Mouse (Mus musculus) hindbrain, embryonic 12.5 days (tissue): Measurements from ENCODE around the gene Arfgef2. TPM values are rescaled to one million over a fixed set of nuclear protein-coding genes. Genes with fewer than 3 reads are reported as not detected.
"Not testable (repeated sequence)": the region's sequence is repeated elsewhere in the genome, so short reads cannot be mapped to it uniquely, and the experiment has no call there.

Experiments
- ATAC-seq: fragments of 200-750 bp; cut with Nextera tagmentation; 2 replicates; pipeline ENCODE4 v1.8.0; 2017; ENCODE audit warnings: moderate TSS enrichment; ENCODE audit not compliant: low FRiP score
- H3K27ac ChIP-seq: fragments of 300-500 bp; sonication (generic); 2 replicates; pipeline ENCODE4 v1.5.1; 2016; ENCODE audit warnings: mild to moderate bottlenecking
- H3K27me3 ChIP-seq: fragments of 300-500 bp; sonication (generic); 2 replicates; pipeline ENCODE4 v1.6.1; 2016; ENCODE audit warnings: mild to moderate bottlenecking
- H3K36me3 ChIP-seq: fragments of 300-500 bp; sonication (generic); 2 replicates; pipeline ENCODE4 v1.6.1; 2016; ENCODE audit warnings: mild to moderate bottlenecking
- H3K4me1 ChIP-seq: fragments of 300-500 bp; sonication (generic); 2 replicates; pipeline ENCODE4 v1.6.1; 2016
- H3K4me2 ChIP-seq: fragments of 300-500 bp; sonication (generic); replicated peaks from 2 replicates; pipeline ENCODE4 v1.6.1; 2016; ENCODE audit warnings: mild to moderate bottlenecking
- H3K4me3 ChIP-seq: fragments of 300-500 bp; sonication (generic); 2 replicates; pipeline ENCODE4 v1.5.1; 2016; ENCODE audit warnings: mild to moderate bottlenecking
- H3K9ac ChIP-seq: fragments of 300-500 bp; sonication (generic); 2 replicates; pipeline ENCODE4 v1.6.1; 2016; ENCODE audit warnings: mild to moderate bottlenecking, moderate library complexity
- H3K9me3 ChIP-seq: fragments of 300-500 bp; sonication (generic); replicated peaks from 2 replicates; pipeline ENCODE4 v1.6.1; 2016; ENCODE audit warnings: mild to moderate bottlenecking
- WGBS: fragments of 180-500 bp; shearing (Covaris S2); methylation state at CpG from one replicate; pipeline ENCODE4 v1.1.7; 2016; 5-methylcytosine and 5-hydroxymethylcytosine counted together
- polyA plus RNA-seq: library from polyadenylated mRNA; unstranded; fragments of >200 nt; fragmentation: Nextera tagmentation; extraction: Ambion mirVana; gene quantifications from 2 replicates; pipeline ENCODE4 v1.2.1, GENCODE M21; 2016

Gene Arfgef2
- polyA plus RNA-seq, 1 experiment from 2014 or later: 6.4 TPM

DNA sequence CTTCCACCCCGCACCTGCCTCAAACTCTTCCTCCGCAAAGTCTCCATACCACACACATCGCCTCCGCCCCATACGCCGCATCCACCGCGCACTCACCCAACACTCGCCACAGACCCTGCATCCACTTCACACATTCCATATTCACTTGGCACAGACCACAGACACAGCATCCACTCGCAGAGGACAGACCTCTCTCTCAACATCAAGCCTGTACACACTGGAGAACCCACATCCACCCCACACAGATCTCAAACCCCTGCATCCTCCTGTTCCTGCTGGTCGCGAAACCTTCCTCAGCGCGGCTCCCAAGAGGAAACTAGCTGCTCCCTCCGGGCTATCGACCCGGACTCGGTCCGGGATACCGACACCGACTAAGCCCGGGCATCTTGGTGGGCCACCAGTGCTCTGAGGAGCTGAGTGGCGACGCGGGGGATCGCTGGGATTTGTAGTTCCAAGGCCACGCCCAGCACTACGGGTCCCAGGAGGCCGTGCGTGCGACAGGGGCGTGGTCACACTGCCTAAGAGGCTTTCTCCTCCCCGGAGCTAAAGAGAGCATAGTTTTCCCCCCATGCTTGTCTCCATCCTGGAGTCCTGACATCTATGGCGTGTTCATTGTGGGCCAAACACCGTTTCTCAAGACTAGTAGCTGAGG is 18.9 kb upstream of the Arfgef2 start:
- H3K4me1 ChIP-seq: peaks cover 16% of the 10 kb centered on the region
- no peaks in the 10 kb centered on the region for H3K36me3 ChIP-seq
- H3K9me3 ChIP-seq: no peaks in the 10 kb centered on the region
- no peak overlapping the region for H3K27ac ChIP-seq
- peak overlapping the region; percentile 61 for H3K4me3 ChIP-seq
- under 1% methylated on average over 35 of the region's 35 CpGs for WGBS
- H3K9ac ChIP-seq: peak overlapping the region; percentile 67
- ATAC-seq: peak; percentile 96
- no peaks in the 10 kb centered on the region for H3K27me3 ChIP-seq
- peak overlapping the region; percentile 62 for H3K4me2 ChIP-seq

DNA sequence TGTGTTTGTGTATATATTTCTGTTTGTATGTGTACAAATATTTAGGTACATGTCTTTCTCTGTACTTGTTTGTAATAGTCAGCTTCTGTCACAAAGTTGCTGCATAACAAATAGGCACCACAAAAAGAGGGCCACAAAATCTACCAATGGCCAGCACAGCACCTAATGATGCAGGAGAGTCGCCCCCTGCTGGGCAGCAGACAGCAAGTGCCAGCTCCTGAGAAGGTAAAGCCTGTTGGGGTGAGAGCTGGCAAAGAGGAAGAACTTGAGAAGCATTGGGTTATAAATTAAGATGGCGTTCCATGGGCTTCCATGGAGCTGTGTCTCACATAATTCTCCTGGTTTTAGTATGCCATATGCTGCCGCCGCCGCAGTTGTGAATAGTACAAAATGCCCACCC is 13.7 kb upstream of the Arfgef2 start:
- H3K27ac ChIP-seq: peak overlapping the region; percentile 76; the same call in 1 of the 2 replicates
- H3K4me1 ChIP-seq: peaks cover 23% of the 10 kb centered on the region
- H3K4me3 ChIP-seq: no peak overlapping the region
- no peaks in the 10 kb centered on the region for H3K9me3 ChIP-seq
- peaks cover 8% of the 10 kb centered on the region for H3K36me3 ChIP-seq
- H3K4me2 ChIP-seq: no peak overlapping the region
- H3K27me3 ChIP-seq: no peaks in the 10 kb centered on the region
- no peak for ATAC-seq
- WGBS: 69% methylated on average over 5 of the region's 5 CpGs
- H3K9ac ChIP-seq: no peak overlapping the region

DNA sequence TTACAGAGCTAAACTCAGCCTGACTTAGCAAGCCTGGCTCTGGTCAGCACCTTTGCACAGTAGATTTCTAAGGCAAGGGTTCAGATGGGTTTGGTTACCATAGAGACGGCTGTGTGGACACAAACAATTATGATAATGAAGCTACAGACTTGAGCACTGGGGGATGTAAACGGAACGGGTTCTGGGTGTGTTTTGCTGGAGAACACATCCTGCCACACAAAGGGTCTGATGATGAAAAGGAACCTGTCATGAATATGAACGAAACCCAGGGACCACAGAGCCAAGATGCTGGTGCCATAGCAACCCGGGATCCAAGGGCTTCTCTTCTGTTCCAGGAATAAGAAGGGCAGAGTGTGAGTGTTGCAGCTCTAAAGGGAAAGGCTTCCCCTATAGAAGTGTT is 13.0 kb upstream of the Arfgef2 start, which contains the start of gene Trp53rkb:
Trp53rkb (plus strand) TSS at position 177 of the 400 bp plus-strand sequence.
- H3K4me3 ChIP-seq: peak within 1 kb of the TSS; percentile 81
- peaks cover 15% of the 10 kb centered on the region for H3K36me3 ChIP-seq
- peaks cover 20% of the 10 kb centered on the region for H3K4me1 ChIP-seq
- peak; percentile 77 for ATAC-seq
- peak within 1 kb of the TSS; percentile 86 for H3K9ac ChIP-seq
- peak within 1 kb of the TSS; percentile 76 for H3K27ac ChIP-seq
- WGBS: 20% methylated on average over 5 of the region's 5 CpGs
- no peaks in the 10 kb centered on the region for H3K9me3 ChIP-seq
- peak within 1 kb of the TSS; percentile 68 for H3K4me2 ChIP-seq
- H3K27me3 ChIP-seq: no peaks in the 10 kb centered on the region

DNA sequence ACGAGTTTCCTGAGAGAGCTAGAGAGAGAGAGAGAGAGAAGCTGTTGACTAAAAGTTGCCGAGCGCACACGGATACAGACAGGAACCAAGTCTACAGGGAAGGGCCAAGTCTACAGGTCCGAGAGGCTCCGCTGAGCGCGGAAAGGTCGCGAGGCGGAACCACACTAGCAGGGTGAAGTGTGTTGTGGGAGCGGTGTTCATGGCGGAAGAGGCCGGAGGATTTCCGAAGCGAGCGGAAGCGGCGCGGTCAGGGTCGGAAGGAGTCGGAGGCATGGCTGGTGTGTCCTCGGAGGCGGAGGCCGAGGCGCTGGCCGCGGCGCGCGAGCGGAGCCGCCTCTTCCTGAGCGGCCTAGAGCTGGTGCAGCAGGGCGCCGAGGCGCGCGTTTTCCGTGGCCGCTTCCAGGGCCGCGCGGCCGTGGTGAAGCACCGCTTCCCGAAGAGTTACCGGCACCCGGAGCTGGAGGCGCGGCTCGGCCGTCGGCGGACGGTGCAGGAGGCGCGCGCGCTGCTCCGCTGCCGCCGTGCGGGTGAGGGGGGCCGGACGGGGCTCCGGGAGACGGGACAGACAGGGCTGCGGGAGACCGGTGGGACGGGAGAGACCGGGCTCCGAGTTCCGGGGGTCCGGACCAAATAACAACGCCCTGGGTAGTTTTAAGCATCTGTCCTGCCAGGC is 11.7 kb upstream of the Arfgef2 start:
- peak; percentile 72 for ATAC-seq
- H3K4me1 ChIP-seq: peaks cover 20% of the 10 kb centered on the region
- WGBS: under 1% methylated on average over 75 of the region's 76 CpGs
- peak overlapping the region; percentile 86 for H3K9ac ChIP-seq
- H3K9me3 ChIP-seq, H3K27me3 ChIP-seq: not testable (repeated sequence)
- peak overlapping the region; percentile 76 for H3K27ac ChIP-seq
- H3K4me2 ChIP-seq: peak overlapping the region; percentile 68
- H3K4me3 ChIP-seq: peak overlapping the region; percentile 81
- peaks cover 26% of the 10 kb centered on the region for H3K36me3 ChIP-seq

DNA sequence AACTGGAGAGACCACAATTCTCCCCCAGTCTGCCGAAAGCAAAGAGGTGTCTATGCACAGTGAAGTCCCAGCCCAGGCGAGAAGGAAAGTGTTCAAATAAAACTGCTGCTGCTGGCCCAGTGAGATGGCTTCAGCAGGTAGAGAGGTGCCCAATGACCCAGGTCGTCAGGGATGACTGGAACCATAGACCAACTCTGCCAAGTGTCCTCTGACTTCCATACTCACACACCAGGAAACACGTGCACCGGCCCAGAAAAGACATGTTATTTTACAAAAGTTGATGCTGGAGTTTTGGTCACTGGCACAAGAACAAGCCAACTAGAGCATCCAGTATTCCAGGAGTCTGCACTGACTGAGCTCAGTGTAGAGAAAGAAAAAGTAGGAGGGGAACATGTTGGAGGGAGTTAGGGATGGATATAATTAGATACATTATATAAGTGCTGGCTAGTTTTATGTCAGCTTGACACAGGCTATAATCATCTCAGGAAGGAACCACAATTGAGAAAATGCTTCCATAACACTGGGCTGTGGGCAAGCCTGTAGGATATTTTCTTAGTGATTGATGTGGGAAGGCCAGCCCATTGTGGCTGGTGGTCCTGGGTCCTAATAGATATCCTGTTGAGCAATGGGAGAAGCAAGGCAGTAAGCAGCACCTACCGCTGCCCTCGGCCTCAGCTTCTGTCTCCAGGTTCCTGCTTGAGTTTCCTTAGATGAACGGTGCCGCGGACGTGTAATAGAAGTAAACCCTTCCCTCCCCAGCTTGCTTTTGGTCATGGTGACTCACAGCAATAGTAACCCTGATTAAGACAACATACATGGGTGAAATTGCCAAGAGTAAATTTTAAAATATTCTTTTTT is 5.5 kb upstream of the Arfgef2 start:
- Histone ChIP-seq H3K9ac (no peak overlapping the region), H3K27me3 (no peaks in the 10 kb centered on the region), H3K4me1 (no peaks in the 10 kb centered on the region; the same call in 1 of the 2 replicates), H3K36me3 (peaks cover 26% of the 10 kb centered on the region), H3K27ac (no peak overlapping the region), H3K4me2 (no peak overlapping the region), H3K4me3 (no peak overlapping the region), H3K9me3 (no peaks in the 10 kb centered on the region)
- no peak for ATAC-seq
- WGBS: 83% methylated on average over 11 of the region's 11 CpGs

DNA sequence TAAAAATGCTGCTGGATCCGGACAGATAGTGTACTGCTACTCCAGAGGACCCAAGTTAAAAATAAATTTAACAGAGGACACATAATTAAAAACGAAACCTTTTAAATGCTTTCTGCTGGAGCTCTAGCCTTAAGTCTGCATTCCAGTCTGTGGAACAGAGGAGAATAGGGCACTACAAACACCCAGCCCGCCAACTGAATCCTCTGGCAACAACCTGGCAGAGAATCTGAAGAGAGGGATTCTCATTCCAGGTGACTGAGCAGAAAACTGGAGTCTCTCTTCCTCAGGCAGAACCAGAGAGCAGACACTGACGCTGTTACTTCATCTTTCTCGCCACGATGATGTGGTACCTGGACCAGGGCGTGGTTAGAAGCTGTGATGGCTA is 4.9 kb upstream of the Arfgef2 start:
- no peaks in the 10 kb centered on the region for H3K9me3 ChIP-seq
- no peak overlapping the region for H3K4me2 ChIP-seq
- H3K4me1 ChIP-seq: no peaks in the 10 kb centered on the region
- H3K27me3 ChIP-seq: no peaks in the 10 kb centered on the region
- no peak overlapping the region for H3K9ac ChIP-seq
- 90% methylated on average over 7 of the region's 7 CpGs for WGBS
- no peak for ATAC-seq
- H3K27ac ChIP-seq: no peak overlapping the region
- H3K4me3 ChIP-seq: no peak overlapping the region
- H3K36me3 ChIP-seq: peaks cover 26% of the 10 kb centered on the region

DNA sequence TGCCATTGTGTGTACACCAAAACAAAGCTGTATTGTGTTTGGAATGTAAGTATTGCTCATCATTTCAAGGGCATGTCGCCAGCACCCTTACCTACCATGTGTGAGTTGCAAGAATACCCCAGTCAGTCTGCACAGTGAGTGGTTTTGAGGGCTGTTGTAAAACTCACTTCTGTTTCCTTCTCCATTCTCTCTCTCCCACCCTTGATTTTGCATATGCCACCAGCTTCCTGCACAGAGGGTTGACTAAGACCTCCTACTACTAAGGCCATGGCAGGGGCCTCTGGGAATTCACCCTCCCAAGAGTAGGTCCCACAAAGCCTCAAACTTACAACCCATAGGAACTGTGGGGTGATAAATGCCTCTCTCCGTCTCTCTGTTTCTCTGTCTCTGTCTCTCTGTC is 4.0 kb upstream of the Arfgef2 start:
- H3K4me1 ChIP-seq: peaks cover 8% of the 10 kb centered on the region
- peaks cover 19% of the 10 kb centered on the region for H3K36me3 ChIP-seq
- H3K27ac ChIP-seq: no peak overlapping the region
- no peak overlapping the region for H3K4me3 ChIP-seq
- ATAC-seq: no peak
- H3K9ac ChIP-seq: no peak overlapping the region
- no peaks in the 10 kb centered on the region for H3K9me3 ChIP-seq
- no peaks in the 10 kb centered on the region for H3K27me3 ChIP-seq
- WGBS: 76% methylated on average over 2 of the region's 2 CpGs
- no peak overlapping the region for H3K4me2 ChIP-seq

DNA sequence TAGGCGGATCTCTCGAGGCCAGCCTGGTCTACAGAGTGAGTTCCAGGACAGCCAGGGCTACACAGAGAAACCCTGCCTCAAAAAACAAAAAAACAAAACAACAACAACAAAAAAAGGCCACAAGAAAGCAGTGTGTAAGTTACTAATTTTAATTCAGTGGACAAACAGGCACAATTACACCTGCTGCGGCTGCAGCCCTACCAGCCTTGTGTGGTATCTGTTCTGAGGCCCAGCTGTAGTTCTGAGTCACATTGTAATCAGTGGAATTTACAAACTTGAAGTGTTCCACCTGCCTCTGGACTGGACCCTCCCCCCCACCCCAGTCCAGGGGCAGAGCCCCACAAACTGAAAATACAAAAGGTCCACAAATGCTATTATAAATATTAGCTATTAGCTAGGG is 2.1 kb upstream of the Arfgef2 start:
- ATAC-seq: no peak
- no peaks in the 10 kb centered on the region for H3K27me3 ChIP-seq
- WGBS: 88% methylated on average over 3 of the region's 3 CpGs
- H3K36me3 ChIP-seq: peaks cover 3% of the 10 kb centered on the region
- H3K27ac ChIP-seq: no peak overlapping the region
- no peaks in the 10 kb centered on the region for H3K9me3 ChIP-seq
- H3K4me1 ChIP-seq: peaks cover 13% of the 10 kb centered on the region
- H3K4me3 ChIP-seq: no peak overlapping the region
- H3K9ac ChIP-seq: no peak overlapping the region
- no peak overlapping the region for H3K4me2 ChIP-seq

DNA sequence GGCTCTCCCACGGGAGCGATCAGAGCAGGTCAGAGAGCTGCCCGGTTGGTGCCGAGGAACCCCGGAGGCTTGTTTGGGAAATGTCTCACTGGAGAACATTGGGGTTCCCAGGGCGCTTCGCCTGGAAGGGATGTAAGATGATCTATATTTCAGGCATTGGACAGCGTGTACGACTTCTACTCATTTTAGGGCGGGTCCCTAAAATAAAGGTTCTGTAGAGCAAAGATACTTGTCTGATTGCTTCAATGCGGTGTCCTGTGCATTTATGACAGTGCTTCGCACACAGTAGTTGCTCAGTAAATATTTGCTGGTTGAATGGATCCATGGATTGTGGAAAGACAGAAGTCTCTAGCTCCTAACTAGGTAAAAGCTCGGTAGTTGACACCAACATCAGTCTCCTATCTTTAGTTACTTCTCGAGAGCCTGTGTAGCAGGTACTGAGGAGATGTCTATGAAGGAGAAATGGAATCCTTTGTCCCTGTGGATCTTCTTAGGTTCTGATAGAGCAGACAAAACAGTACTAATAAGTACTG is 851 bp downstream of the Arfgef2 start:
- no peak for ATAC-seq
- H3K27ac ChIP-seq: 0 out of 2 replicates have a peak overlapping the region, but pooled peaks have one; percentile 41
- WGBS: 25% methylated on average over 14 of the region's 14 CpGs

DNA sequence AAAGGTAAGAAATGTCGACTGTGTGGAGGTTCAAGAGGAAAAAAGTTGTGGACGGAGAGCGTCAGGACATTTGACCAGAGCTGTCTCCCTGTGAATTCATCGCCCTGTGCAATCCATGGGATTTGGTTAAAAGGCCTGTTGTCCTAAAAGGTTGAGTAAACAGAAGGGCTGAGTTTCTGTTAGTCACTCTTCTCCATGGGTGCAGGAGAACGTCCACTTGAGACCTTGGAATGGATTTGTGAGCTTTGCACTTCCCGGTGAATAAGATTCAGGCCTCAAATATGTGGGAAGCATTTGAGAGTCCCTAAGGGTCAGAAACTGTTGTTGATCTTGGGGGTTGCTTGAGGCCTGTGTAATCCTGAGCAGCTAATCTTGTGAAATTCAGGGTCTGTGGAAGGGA is 1.4 kb downstream of the Arfgef2 start:
- WGBS: 81% methylated on average over 6 of the region's 6 CpGs
- H3K9me3 ChIP-seq: no peaks in the 10 kb centered on the region
- no peaks in the 10 kb centered on the region for H3K27me3 ChIP-seq
- H3K27ac ChIP-seq: no peak overlapping the region
- peak overlapping the region; percentile 93 for H3K4me2 ChIP-seq
- no peak overlapping the region for H3K9ac ChIP-seq
- no peak overlapping the region for H3K4me3 ChIP-seq
- peaks cover 13% of the 10 kb centered on the region for H3K4me1 ChIP-seq
- no peaks in the 10 kb centered on the region for H3K36me3 ChIP-seq
- ATAC-seq: no peak

More for the DNA sequence above, 851 bp downstream of the Arfgef2 start:
- no peaks in the 10 kb centered on the region for H3K27me3 ChIP-seq
- H3K36me3 ChIP-seq: no peaks in the 10 kb centered on the region
- H3K4me3 ChIP-seq: peak overlapping the region; percentile 79
- no peaks in the 10 kb centered on the region for H3K9me3 ChIP-seq
- peaks cover 13% of the 10 kb centered on the region for H3K4me1 ChIP-seq
- peak overlapping the region; percentile 74 for H3K9ac ChIP-seq
- peak overlapping the region; percentile 93 for H3K4me2 ChIP-seq

DNA sequence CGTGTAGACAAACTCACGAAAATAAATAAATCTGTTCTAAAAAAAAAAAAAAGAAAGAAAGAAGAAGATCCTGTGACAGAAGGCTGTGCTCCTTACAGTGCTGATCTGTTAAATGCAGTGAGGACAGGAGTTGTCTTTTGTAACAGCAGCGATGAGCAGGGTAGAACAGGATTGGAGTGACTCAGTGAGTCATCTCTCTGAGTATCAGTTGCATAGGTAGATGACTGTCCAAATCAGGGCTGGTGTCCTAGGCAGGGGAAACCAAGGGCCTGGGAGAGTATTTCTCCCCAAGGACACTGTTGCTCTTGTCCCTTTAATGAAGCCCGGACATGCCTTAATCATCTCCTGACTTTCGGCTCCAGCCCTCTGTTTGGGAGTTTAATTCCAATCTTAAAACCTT is 4.1 kb downstream of the Arfgef2 start:
- 93% methylated on average over 5 of the region's 5 CpGs for WGBS
- Histone ChIP-seq H3K27me3 (no peaks in the 10 kb centered on the region), H3K4me3 (no peak overlapping the region), H3K4me2 (no peak overlapping the region), H3K9me3 (no peaks in the 10 kb centered on the region), H3K27ac (no peak overlapping the region), H3K36me3 (no peaks in the 10 kb centered on the region), H3K9ac (no peak overlapping the region), H3K4me1 (peaks cover 13% of the 10 kb centered on the region)
- ATAC-seq: no peak

DNA sequence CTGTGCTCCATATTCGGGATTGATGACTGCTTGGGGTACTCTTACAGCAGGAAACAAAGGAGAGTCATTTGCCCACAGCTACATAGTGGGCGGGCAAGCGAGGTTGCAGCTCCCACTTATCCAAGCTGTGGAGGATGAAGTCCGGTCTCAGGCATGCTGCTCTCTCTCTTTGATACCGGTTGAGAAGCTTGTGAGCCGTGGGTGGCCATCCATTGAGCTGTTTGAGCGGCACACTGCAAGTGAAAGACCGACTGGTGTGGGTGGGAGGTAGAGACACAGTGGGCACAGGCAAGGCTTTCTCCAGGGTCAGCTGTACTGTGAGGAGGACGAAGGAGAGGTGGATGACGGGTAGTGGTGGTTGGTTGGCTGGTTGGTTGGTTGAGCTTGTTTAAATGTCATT is 5.4 kb downstream of the Arfgef2 start:
- no peak for ATAC-seq
- WGBS: 80% methylated on average over 10 of the region's 10 CpGs
- Histone ChIP-seq H3K36me3 (no peaks in the 10 kb centered on the region), H3K4me3 (no peak overlapping the region), H3K9me3 (no peaks in the 10 kb centered on the region), H3K27ac (no peak overlapping the region), H3K4me1 (peaks cover 11% of the 10 kb centered on the region), H3K27me3 (no peaks in the 10 kb centered on the region), H3K9ac (no peak overlapping the region), H3K4me2 (no peak overlapping the region)
